Mouse (Mus musculus): ENCODE measurements at regions not wholly inside any gene's neighbourhood (a gene's known extent, or its start where the extent isn't known, plus 50 kb on each side); places are given as distances from the start of the nearest gene placed in this dataset.
"Not testable (repeated sequence)": the region's sequence is repeated elsewhere in the genome, so short reads cannot be mapped to it uniquely, and the experiment has no call there.

- WGBS: 91% methylated on average over 15 of the region's 15 CpGs
- DNase-seq; H3K27ac ChIP-seq (ENCODE audit: insufficient read depth, low read depth, low read length); H3K36me3 ChIP-seq (ENCODE audit: control insufficient read depth, insufficient read depth, low read length); H3K4me1 ChIP-seq (ENCODE audit: control insufficient read depth, insufficient read depth, low read length); H3K4me3 ChIP-seq (ENCODE audit: insufficient read depth, low read depth, low read length); H3K27me3 ChIP-seq (replicated peaks; ENCODE audit: control insufficient read depth, insufficient read depth, low read length): not testable (repeated sequence)
These were observed 99.3 kb downstream of the Gm7489 start for GRCm38 (mm10) chr15:53984006-53984405.

DNA sequence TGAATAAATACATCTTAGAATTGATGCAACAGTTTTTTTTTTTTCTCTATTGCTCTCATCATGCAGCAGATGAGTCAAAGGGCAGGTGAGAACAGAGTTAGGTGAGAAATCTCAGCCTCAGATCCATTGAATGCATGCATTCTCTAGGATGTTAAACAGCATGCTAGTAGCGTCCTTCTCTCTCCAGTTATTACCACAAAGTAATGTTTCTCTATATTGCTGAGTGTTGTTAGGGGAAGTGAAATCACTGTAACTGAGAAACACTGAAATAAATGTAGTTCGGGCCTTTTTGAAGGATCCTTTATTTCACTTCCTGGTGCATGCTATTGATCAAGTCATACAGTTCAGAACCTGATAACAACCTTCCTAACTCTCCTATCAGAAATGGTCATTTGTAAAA, 105.2 kb downstream of the Gm7489 start:
- no peak overlapping the region for H3K27ac ChIP-seq (ENCODE audit: insufficient read depth, low read depth, low read length)
- 79% methylated on average over 2 of the region's 2 CpGs for WGBS
- no peaks in the 10 kb centered on the region for H3K36me3 ChIP-seq (ENCODE audit: control insufficient read depth, insufficient read depth, low read length)
- no peaks in the 10 kb centered on the region for H3K27me3 ChIP-seq (replicated peaks; ENCODE audit: control insufficient read depth, insufficient read depth, low read length)
- H3K4me3 ChIP-seq (ENCODE audit: insufficient read depth, low read depth, low read length): no peak overlapping the region
- TF ChIP-seq POLR2A (IDR thresholded peaks at IDR 0.05; ENCODE audit: low read depth, low read length) (no peak), CTCF (conservative IDR thresholded peaks at IDR 0.05; ENCODE audit: insufficient read depth, insufficient read length, low read depth, low read length) (no peak)
- H3K4me1 ChIP-seq (ENCODE audit: control insufficient read depth, insufficient read depth, low read length): no peaks in the 10 kb centered on the region
- DNase-seq: no peak

- no peaks in the 10 kb centered on the region for H3K36me3 ChIP-seq (ENCODE audit: control insufficient read depth, insufficient read depth, low read length)
- no peak overlapping the region for H3K4me3 ChIP-seq (ENCODE audit: insufficient read depth, low read depth, low read length)
- DNase-seq: no peak
- no peak for TF ChIP-seq CTCF (conservative IDR thresholded peaks at IDR 0.05; ENCODE audit: insufficient read depth, insufficient read length, low read depth, low read length)
- TF ChIP-seq POLR2A (IDR thresholded peaks at IDR 0.05; ENCODE audit: low read depth, low read length): no peak
- WGBS: 48% methylated on average over 2 of the region's 2 CpGs
- H3K4me1 ChIP-seq (ENCODE audit: control insufficient read depth, insufficient read depth, low read length): no peaks in the 10 kb centered on the region
- H3K27ac ChIP-seq (ENCODE audit: insufficient read depth, low read depth, low read length): no peak overlapping the region
- H3K27me3 ChIP-seq (replicated peaks; ENCODE audit: control insufficient read depth, insufficient read depth, low read length): no peaks in the 10 kb centered on the region
These were observed 110.6 kb downstream of the Gm7489 start for GRCm38 (mm10) chr15:53995199-53995868.

GRCm38 (mm10) chr15:53998600-53999290, 114.0 kb downstream of the Gm7489 start:
- Histone ChIP-seq H3K27ac (ENCODE audit: insufficient read depth, low read depth, low read length) (no peak overlapping the region), H3K4me1 (ENCODE audit: control insufficient read depth, insufficient read depth, low read length) (no peaks in the 10 kb centered on the region), H3K27me3 (replicated peaks; ENCODE audit: control insufficient read depth, insufficient read depth, low read length) (no peaks in the 10 kb centered on the region), H3K36me3 (ENCODE audit: control insufficient read depth, insufficient read depth, low read length) (no peaks in the 10 kb centered on the region), H3K4me3 (ENCODE audit: insufficient read depth, low read depth, low read length) (no peak overlapping the region)
- DNase-seq: no peak
- TF ChIP-seq POLR2A (IDR thresholded peaks at IDR 0.05; ENCODE audit: low read depth, low read length): no peak
- no peak for TF ChIP-seq CTCF (conservative IDR thresholded peaks at IDR 0.05; ENCODE audit: insufficient read depth, insufficient read length, low read depth, low read length)
- 96% methylated on average over 6 of the region's 6 CpGs for WGBS

- TF ChIP-seq POLR2A (IDR thresholded peaks at IDR 0.05; ENCODE audit: low read depth, low read length) (no peak), CTCF (conservative IDR thresholded peaks at IDR 0.05; ENCODE audit: insufficient read depth, insufficient read length, low read depth, low read length) (no peak)
- no peak overlapping the region for H3K4me3 ChIP-seq (ENCODE audit: insufficient read depth, low read depth, low read length)
- H3K4me1 ChIP-seq (ENCODE audit: control insufficient read depth, insufficient read depth, low read length): no peaks in the 10 kb centered on the region
- no peak for DNase-seq
- H3K27ac ChIP-seq (ENCODE audit: insufficient read depth, low read depth, low read length): no peak overlapping the region
- 84% methylated on average over 5 of the region's 5 CpGs for WGBS
- H3K36me3 ChIP-seq (ENCODE audit: control insufficient read depth, insufficient read depth, low read length): no peaks in the 10 kb centered on the region
- H3K27me3 ChIP-seq (replicated peaks; ENCODE audit: control insufficient read depth, insufficient read depth, low read length): no peaks in the 10 kb centered on the region
These were observed 149.1 kb downstream of the Gm7489 start for GRCm38 (mm10) chr15:54033756-54034155.

- Histone ChIP-seq H3K27me3 (replicated peaks; ENCODE audit: control insufficient read depth, insufficient read depth, low read length) (no peaks in the 10 kb centered on the region), H3K4me1 (ENCODE audit: control insufficient read depth, insufficient read depth, low read length) (no peaks in the 10 kb centered on the region), H3K27ac (ENCODE audit: insufficient read depth, low read depth, low read length) (no peak overlapping the region), H3K4me3 (ENCODE audit: insufficient read depth, low read depth, low read length) (no peak overlapping the region), H3K36me3 (ENCODE audit: control insufficient read depth, insufficient read depth, low read length) (no peaks in the 10 kb centered on the region)
- WGBS: 83% methylated on average over 2 of the region's 2 CpGs
- DNase-seq: no peak
- TF ChIP-seq POLR2A (IDR thresholded peaks at IDR 0.05; ENCODE audit: low read depth, low read length) (no peak), CTCF (conservative IDR thresholded peaks at IDR 0.05; ENCODE audit: insufficient read depth, insufficient read length, low read depth, low read length) (no peak)
These were observed 166.0 kb downstream of the Gm7489 start for GRCm38 (mm10) chr15:54050711-54051110.

- H3K27ac ChIP-seq (ENCODE audit: insufficient read depth, low read depth, low read length): no peak overlapping the region
- peak; percentile 53 for DNase-seq
- no peak for TF ChIP-seq POLR2A (IDR thresholded peaks at IDR 0.05; ENCODE audit: low read depth, low read length)
- peak; percentile 98 for TF ChIP-seq CTCF (conservative IDR thresholded peaks at IDR 0.05; ENCODE audit: insufficient read depth, insufficient read length, low read depth, low read length)
- H3K27me3 ChIP-seq (replicated peaks; ENCODE audit: control insufficient read depth, insufficient read depth, low read length): no peaks in the 10 kb centered on the region
- WGBS: 41% methylated on average over 9 of the region's 9 CpGs
- H3K4me3 ChIP-seq (ENCODE audit: insufficient read depth, low read depth, low read length): no peak overlapping the region
- no peaks in the 10 kb centered on the region for H3K4me1 ChIP-seq (ENCODE audit: control insufficient read depth, insufficient read depth, low read length)
- H3K36me3 ChIP-seq (ENCODE audit: control insufficient read depth, insufficient read depth, low read length): no peaks in the 10 kb centered on the region
These were observed 185.4 kb downstream of the Gm7489 start for GRCm38 (mm10) chr15:54070005-54070634.
